ENCODE assay signal across 15 mouse cellular contexts in the genomic region with DNA sequence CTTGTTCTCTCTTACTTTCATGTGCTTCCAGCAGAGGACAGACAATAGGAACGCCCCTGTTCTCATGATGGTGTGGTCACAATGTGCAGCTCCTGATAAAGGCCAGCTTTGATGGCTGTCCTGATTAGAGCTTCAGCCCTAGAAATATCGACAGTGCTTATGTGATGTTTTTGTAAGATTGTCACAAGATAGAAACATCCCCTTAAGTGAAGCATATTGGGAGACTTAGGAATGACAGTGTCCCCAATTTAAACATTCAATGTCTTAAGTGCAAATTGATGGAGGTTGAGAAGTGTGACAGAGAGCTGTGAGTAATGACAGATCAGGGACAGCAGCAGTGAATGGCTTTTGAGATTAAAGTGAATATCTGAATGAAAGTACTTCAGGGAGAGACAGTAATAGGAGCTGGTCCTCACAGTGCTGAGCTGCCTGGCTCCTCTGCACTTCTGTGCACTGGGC.
DNase-seq lines count a peak whose midpoint lies in the region; ATAC-seq and TF ChIP-seq lines count a peak whose summit lies in the region.
"Had no signal": no experiment of that assay in that cellular context is flagged by ENCODE, and none has a peak within 500 bp of the region (broad histone marks: within the 10 kb centered on the region; RNA-seq: fewer than 3 reads in every experiment).

No protein-coding gene starts in this region.

- 34% methylated on average over 2 of the region's 2 CpGs for WGBS in heart, embryonic 12.5 days
- 68% methylated on average over 2 of the region's 2 CpGs for WGBS in stomach, embryonic 15.5 days
- WGBS in stomach, postnatal 0 days = 60% methylated on average over 2 of the region's 2 CpGs
- 12% methylated on average over 2 of the region's 2 CpGs for WGBS in liver, embryonic 12.5 days (ENCODE audit: insufficient replicate concordance)

- no peaks in the 10 kb centered on the region for H3K36me3 ChIP-seq in heart, embryonic 12.5 days
- H3K36me3 ChIP-seq in stomach, embryonic 15.5 days = no peaks in the 10 kb centered on the region
- no peaks in the 10 kb centered on the region for H3K36me3 ChIP-seq in stomach, postnatal 0 days (ENCODE audit: control insufficient read depth, insufficient read depth, low read length)
- no peaks in the 10 kb centered on the region for H3K36me3 ChIP-seq in liver, embryonic 12.5 days
- H3K36me3 ChIP-seq: hindbrain, embryonic 15.5 days; limb, embryonic 13.5 days had no signal

- no peak for DNase-seq in heart, adult 8-10 months (ENCODE audit: low spot score)
- no peak for DNase-seq in stomach, postnatal 0 days (ENCODE audit: low spot score)
- no peak for DNase-seq in frontal cortex, postnatal 25 days (ENCODE audit: low spot score in 2 of 2)
- DNase-seq in layer of hippocampus, adult 11-12 months (ENCODE audit: low spot score) = no peak
- no peak for DNase-seq in embryo, embryonic 10.5 days (ENCODE audit: low spot score)
- DNase-seq: cerebellum, adult 2 months; gastrocnemius, postnatal 14 days; kidney, adult 11 months; kidney, postnatal 4 days had no signal

- no peak for TF ChIP-seq CTCF in stomach, postnatal 0 days (IDR thresholded peaks at IDR 0.05; ENCODE audit: low read depth)

- peaks cover 34% of the 10 kb centered on the region for H3K4me1 ChIP-seq in heart, embryonic 12.5 days (replicated peaks)
- no peaks in the 10 kb centered on the region for H3K4me1 ChIP-seq in stomach, embryonic 15.5 days
- no peaks in the 10 kb centered on the region for H3K4me1 ChIP-seq in stomach, postnatal 0 days (replicated peaks; ENCODE audit: control insufficient read depth, insufficient read depth)
- H3K4me1 ChIP-seq in liver, embryonic 12.5 days = peaks cover 36% of the 10 kb centered on the region
- H3K4me1 ChIP-seq: hindbrain, embryonic 15.5 days; limb, embryonic 13.5 days had no signal

- H3K27me3 ChIP-seq in heart, embryonic 12.5 days (replicated peaks) = no peaks in the 10 kb centered on the region
- H3K27me3 ChIP-seq in stomach, embryonic 15.5 days (replicated peaks) = no peaks in the 10 kb centered on the region
- no peaks in the 10 kb centered on the region for H3K27me3 ChIP-seq in stomach, postnatal 0 days (ENCODE audit: control insufficient read depth, insufficient read depth, low read length)
- no peaks in the 10 kb centered on the region for H3K27me3 ChIP-seq in liver, embryonic 12.5 days (replicated peaks)
- H3K27me3 ChIP-seq: hindbrain, embryonic 15.5 days; limb, embryonic 13.5 days had no signal

- peak; percentile 73; the same call in 1 of the 2 replicates for ATAC-seq in heart, embryonic 12.5 days (ENCODE audit: insufficient number of reproducible peaks, low FRiP score)
- ATAC-seq in stomach, embryonic 15.5 days (ENCODE audit: insufficient read depth, low FRiP score, low read depth) = 0 out of 2 replicates have a peak, but pooled peaks have one; percentile 39
- ATAC-seq in stomach, postnatal 0 days (ENCODE audit: low FRiP score, low TSS enrichment) = no peak
- peak; percentile 92 for ATAC-seq in liver, embryonic 12.5 days
- ATAC-seq: forebrain, embryonic 16.5 days had no signal

- no peak for TF ChIP-seq EP300 in stomach, postnatal 0 days (optimal IDR thresholded peaks at IDR 0.05)

- H3K9ac ChIP-seq in heart, embryonic 12.5 days = no peak overlapping the region
- no peak overlapping the region for H3K9ac ChIP-seq in stomach, embryonic 15.5 days
- no peak overlapping the region for H3K9ac ChIP-seq in stomach, postnatal 0 days (ENCODE audit: low read length)
- H3K9ac ChIP-seq in liver, embryonic 12.5 days = no peak overlapping the region
- H3K9ac ChIP-seq: hindbrain, embryonic 15.5 days; limb, embryonic 13.5 days had no signal

- no peak overlapping the region for H3K4me3 ChIP-seq in heart, embryonic 12.5 days
- H3K4me3 ChIP-seq in stomach, embryonic 15.5 days (replicated peaks) = no peak overlapping the region
- no peak overlapping the region for H3K4me3 ChIP-seq in stomach, postnatal 0 days (ENCODE audit: low read depth, low read length)
- H3K4me3 ChIP-seq in liver, embryonic 12.5 days = no peak overlapping the region
- H3K4me3 ChIP-seq: hindbrain, embryonic 15.5 days; limb, embryonic 13.5 days had no signal

- no peak overlapping the region for H3K4me2 ChIP-seq in heart, embryonic 12.5 days
- no peak overlapping the region for H3K4me2 ChIP-seq in stomach, embryonic 15.5 days
- H3K4me2 ChIP-seq in stomach, postnatal 0 days (replicated peaks; ENCODE audit: low read depth) = no peak overlapping the region
- peak overlapping the region; percentile 40 for H3K4me2 ChIP-seq in liver, embryonic 12.5 days
- H3K4me2 ChIP-seq: hindbrain, embryonic 15.5 days; limb, embryonic 13.5 days had no signal

- 0 out of 2 replicates have a peak, but pooled peaks cover 3% of the 10 kb centered on the region for H3K9me3 ChIP-seq in heart, embryonic 12.5 days (replicated peaks)
- H3K9me3 ChIP-seq in stomach, embryonic 15.5 days = no peaks in the 10 kb centered on the region
- H3K9me3 ChIP-seq in stomach, postnatal 0 days (ENCODE audit: control insufficient read depth, low read length) = no peaks in the 10 kb centered on the region
- H3K9me3 ChIP-seq in liver, embryonic 12.5 days (replicated peaks) = no peaks in the 10 kb centered on the region
- H3K9me3 ChIP-seq: hindbrain, embryonic 15.5 days; limb, embryonic 13.5 days had no signal

- peak overlapping the region; percentile 76 for H3K27ac ChIP-seq in heart, embryonic 12.5 days (ENCODE audit: poor library complexity, severe bottlenecking)
- no peak overlapping the region for H3K27ac ChIP-seq in stomach, embryonic 15.5 days
- no peak overlapping the region for H3K27ac ChIP-seq in stomach, postnatal 0 days (replicated peaks)
- peak overlapping the region; percentile 76 for H3K27ac ChIP-seq in liver, embryonic 12.5 days
- H3K27ac ChIP-seq: hindbrain, embryonic 15.5 days; limb, embryonic 13.5 days had no signal

Comparison
In these comparisons a context has a peak if more than half of its experiments do, and no peak if none do; other contexts are left out.
1. H3K27ac ChIP-seq: peak in heart, embryonic 12.5 days (single experiment) and liver, embryonic 12.5 days (single experiment); none in stomach, embryonic 15.5 days (single experiment) and stomach, postnatal 0 days (single experiment).